Mouse (Mus musculus): ENCODE measurements around the gene Foxd1. TPM values are rescaled to one million over a fixed set of nuclear protein-coding genes. Genes with fewer than 3 reads are reported as not detected.

Foxd1 gene
- 0.17 and 0.24 TPM in 2 replicates for polyA plus RNA-seq (2015; fragmentation: Nextera tagmentation; extraction: Ambion mirVana)

GRCm38 (mm10) chr13:98354090-98354801 is at the start of gene Foxd1:
Foxd1 (plus strand) TSS chr13:98354242.

GRCm38 (mm10) chr13:98316480-98317245 is 37.4 kb upstream of the Foxd1 start, which contains the start of gene Btf3:
Btf3 (minus strand) TSS chr13:98317006.

Other genes starting within 250 kb of the Foxd1 start
- gene Arhgef28, start 147.8 kb upstream of the Foxd1 start, polyA plus RNA-seq (2015; fragmentation: Nextera tagmentation; extraction: Ambion mirVana): 4.3 and 5.3 TPM in 2 replicates
- gene Utp15, start 91.2 kb upstream of the Foxd1 start, polyA plus RNA-seq (2015; fragmentation: Nextera tagmentation; extraction: Ambion mirVana): 6.0 and 7.5 TPM in 2 replicates
- 17.6 and 18.2 TPM in 2 replicates for gene Ankra2, start 91.2 kb upstream of the Foxd1 start, polyA plus RNA-seq (2015; fragmentation: Nextera tagmentation; extraction: Ambion mirVana)
- gene Gm21976, start 74.4 kb upstream of the Foxd1 start, polyA plus RNA-seq (2015; fragmentation: Nextera tagmentation; extraction: Ambion mirVana): not detected in 2 replicates
- gene Btf3, start 37.2 kb upstream of the Foxd1 start, polyA plus RNA-seq (2015; fragmentation: Nextera tagmentation; extraction: Ambion mirVana): 431 and 467 TPM in 2 replicates
- gene Gm10320, start 137.8 kb downstream of the Foxd1 start, polyA plus RNA-seq (2015; fragmentation: Nextera tagmentation; extraction: Ambion mirVana): 0.59 and 0.94 TPM in 2 replicates